ENCODE assay signal across 8 mouse cellular contexts in genomic region chr8:91799016-91799581, GRCm38 (mm10). TPM values are rescaled to one million over a fixed set of nuclear protein-coding genes. Genes with fewer than 3 reads are reported as not detected.
A peak's percentile ranks its signal among the peaks of the same experiment; 100 is the strongest.
DNase-seq lines count a peak whose midpoint lies in the region; ATAC-seq lines count a peak whose summit lies in the region.

No protein-coding gene starts in this region.

- H3K27ac ChIP-seq in heart, embryonic 11.5 days (ENCODE audit: low read depth, low read length) = peak overlapping the region; percentile 94; the same call in 1 of the 2 replicates
- H3K27ac ChIP-seq in embryonic facial prominence, embryonic 11.5 days (replicated peaks; ENCODE audit: low read depth, low read length) = peak overlapping the region; percentile 96
- H3K27ac ChIP-seq in hindbrain, embryonic 14.5 days = peak overlapping the region; percentile 92
- peak overlapping the region; percentile 97 for H3K27ac ChIP-seq in midbrain, embryonic 14.5 days (replicated peaks; ENCODE audit: low read depth, low read length)

- H3K27me3 ChIP-seq in heart, embryonic 11.5 days (ENCODE audit: control insufficient read depth, insufficient read depth, low read length) = peaks cover 61% of the 10 kb centered on the region
- H3K27me3 ChIP-seq in embryonic facial prominence, embryonic 11.5 days (ENCODE audit: control insufficient read depth, insufficient read depth, low read length) = peaks cover 38% of the 10 kb centered on the region
- peaks cover 40% of the 10 kb centered on the region for H3K27me3 ChIP-seq in hindbrain, embryonic 14.5 days (ENCODE audit: control insufficient read depth, insufficient read depth, low read length)
- peaks cover 27% of the 10 kb centered on the region for H3K27me3 ChIP-seq in midbrain, embryonic 14.5 days (ENCODE audit: control insufficient read depth, insufficient read depth, low read length)

- no peaks in the 10 kb centered on the region for H3K9me3 ChIP-seq in heart, embryonic 11.5 days (replicated peaks; ENCODE audit: control insufficient read depth, low read length)
- H3K9me3 ChIP-seq in embryonic facial prominence, embryonic 11.5 days (replicated peaks; ENCODE audit: control insufficient read depth, low read length) = no peaks in the 10 kb centered on the region
- H3K9me3 ChIP-seq in hindbrain, embryonic 14.5 days (ENCODE audit: control insufficient read depth, low read length) = no peaks in the 10 kb centered on the region
- H3K9me3 ChIP-seq in midbrain, embryonic 14.5 days (ENCODE audit: control insufficient read depth, low read length) = no peaks in the 10 kb centered on the region

- 24% methylated on average over 16 of the region's 16 CpGs for WGBS in heart, embryonic 11.5 days (ENCODE audit: insufficient replicate concordance)
- WGBS in embryonic facial prominence, embryonic 11.5 days = 13% methylated on average over 16 of the region's 16 CpGs
- WGBS in hindbrain, embryonic 14.5 days = 12% methylated on average over 16 of the region's 16 CpGs
- WGBS in midbrain, embryonic 14.5 days = 7% methylated on average over 16 of the region's 16 CpGs

- H3K4me1 ChIP-seq in heart, embryonic 11.5 days (ENCODE audit: control insufficient read depth, insufficient read depth, low read length) = peaks cover 22% of the 10 kb centered on the region
- peaks cover 7% of the 10 kb centered on the region for H3K4me1 ChIP-seq in embryonic facial prominence, embryonic 11.5 days (ENCODE audit: control insufficient read depth, insufficient read depth, low read length)
- peaks cover 17% of the 10 kb centered on the region; the same call in 1 of the 2 replicates for H3K4me1 ChIP-seq in hindbrain, embryonic 14.5 days (replicated peaks; ENCODE audit: control insufficient read depth, insufficient read depth, low read length)
- peaks cover 36% of the 10 kb centered on the region for H3K4me1 ChIP-seq in midbrain, embryonic 14.5 days (ENCODE audit: control insufficient read depth, insufficient read depth, low read length)

- no peak for ATAC-seq in heart, embryonic 11.5 days (replicated peaks; ENCODE audit: insufficient number of reproducible peaks, low FRiP score, low TSS enrichment)
- no peak for ATAC-seq in embryonic facial prominence, embryonic 11.5 days (replicated peaks; ENCODE audit: insufficient number of reproducible peaks, low FRiP score, low TSS enrichment, low read depth)
- no peak for ATAC-seq in hindbrain, embryonic 14.5 days (ENCODE audit: low FRiP score)
- ATAC-seq in midbrain, embryonic 14.5 days (ENCODE audit: low FRiP score, low TSS enrichment) = no peak

- H3K9ac ChIP-seq in heart, embryonic 11.5 days (ENCODE audit: low read depth, low read length) = peak overlapping the region; percentile 88
- H3K9ac ChIP-seq in embryonic facial prominence, embryonic 11.5 days (replicated peaks; ENCODE audit: low read length) = peak overlapping the region; percentile 91
- H3K9ac ChIP-seq in hindbrain, embryonic 14.5 days = peak overlapping the region; percentile 83
- H3K9ac ChIP-seq in midbrain, embryonic 14.5 days (replicated peaks; ENCODE audit: low read length) = peak overlapping the region; percentile 94

- peak overlapping the region; percentile 61 for H3K4me3 ChIP-seq in heart, embryonic 11.5 days (ENCODE audit: low read depth, low read length)
- H3K4me3 ChIP-seq in embryonic facial prominence, embryonic 11.5 days (ENCODE audit: low read depth, low read length) = peak overlapping the region; percentile 72
- H3K4me3 ChIP-seq in hindbrain, embryonic 14.5 days (replicated peaks; ENCODE audit: low read length) = peak overlapping the region; percentile 60
- H3K4me3 ChIP-seq in midbrain, embryonic 14.5 days (replicated peaks; ENCODE audit: low read depth, low read length) = peak overlapping the region; percentile 76

- peak overlapping the region; percentile 89 for H3K4me2 ChIP-seq in heart, embryonic 11.5 days
- peak overlapping the region; percentile 90 for H3K4me2 ChIP-seq in embryonic facial prominence, embryonic 11.5 days (ENCODE audit: low read depth, low read length)
- peak overlapping the region; percentile 73 for H3K4me2 ChIP-seq in hindbrain, embryonic 14.5 days (replicated peaks)
- H3K4me2 ChIP-seq in midbrain, embryonic 14.5 days (ENCODE audit: low read length) = peak overlapping the region; percentile 82

- no peak for DNase-seq in heart, adult 8-10 months (ENCODE audit: low spot score)
- DNase-seq in embryonic facial prominence, embryonic 11.5 days (ENCODE audit: low spot score) = no peak
- DNase-seq in hindbrain, embryonic 14.5 days (ENCODE audit: low spot score) = no peak
- DNase-seq in midbrain, embryonic 14.5 days = peak; percentile 51
- no peak for DNase-seq in frontal cortex, postnatal 14 days (ENCODE audit: low spot score in 2 of 2)
- DNase-seq in cerebellum, postnatal 25 days = no peak
- DNase-seq in left cerebral cortex, adult 8-10 months (ENCODE audit: low spot score in 2 of 2) = no peak

- H3K36me3 ChIP-seq in heart, embryonic 11.5 days (ENCODE audit: control insufficient read depth, insufficient read depth, low read length) = no peaks in the 10 kb centered on the region
- H3K36me3 ChIP-seq in embryonic facial prominence, embryonic 11.5 days (replicated peaks; ENCODE audit: control insufficient read depth, insufficient read depth, low read depth, low read length) = no peaks in the 10 kb centered on the region; the same call in 1 of the 2 replicates
- no peaks in the 10 kb centered on the region for H3K36me3 ChIP-seq in hindbrain, embryonic 14.5 days (replicated peaks; ENCODE audit: control insufficient read depth, insufficient read depth)
- H3K36me3 ChIP-seq in midbrain, embryonic 14.5 days (ENCODE audit: control insufficient read depth, insufficient read depth, low read length) = peaks cover 12% of the 10 kb centered on the region

RNA-seq across cellular contexts. Expression of gene Irx3, which starts 2.8 kb away (rescaled TPM):
- polyA plus RNA-seq in heart, embryonic 11.5 days (2014; fragmentation: Nextera tagmentation; extraction: Ambion mirVana) = 7.9 and 8.6 TPM in 2 replicates
- 10 to 100 TPM; 26.0 to 49.4 (median 32.2) TPM for total RNA-seq in heart, adult 8-10 months (2022)
- polyA plus RNA-seq in embryonic facial prominence, embryonic 11.5 days (2014; fragmentation: Nextera tagmentation; extraction: Ambion mirVana) = 19.8 and 20.4 TPM in 2 replicates
- polyA plus RNA-seq in hindbrain, embryonic 14.5 days (2014; fragmentation: Nextera tagmentation; extraction: Ambion mirVana) = 10.4 and 12.9 TPM in 2 replicates
- 23.5 and 26.1 TPM in 2 replicates for polyA plus RNA-seq in midbrain, embryonic 14.5 days (2014; fragmentation: Nextera tagmentation; extraction: Ambion mirVana)
- under 1 TPM; 0.22 to 0.78 (median 0.33) TPM for total RNA-seq in left cerebral cortex, adult 8-10 months (2022)
